Mouse (Mus musculus) megakaryocyte, embryonic 14.5 days (primary cell): ENCODE measurements around the gene Cacna1d.

Experiments used
- FLI1 ChIP-seq: IDR thresholded peaks from 2 replicates; pipeline ENCODE4 v1.6.1; 2012; ENCODE audit warnings: low read length, inconsistent platforms, mixed read lengths
- GATA1 ChIP-seq: IDR thresholded peaks from 3 replicates; pipeline ENCODE4 v1.6.1; 2012; ENCODE audit warnings: mixed read lengths, low read length, inconsistent platforms, borderline replicate concordance

DNA sequence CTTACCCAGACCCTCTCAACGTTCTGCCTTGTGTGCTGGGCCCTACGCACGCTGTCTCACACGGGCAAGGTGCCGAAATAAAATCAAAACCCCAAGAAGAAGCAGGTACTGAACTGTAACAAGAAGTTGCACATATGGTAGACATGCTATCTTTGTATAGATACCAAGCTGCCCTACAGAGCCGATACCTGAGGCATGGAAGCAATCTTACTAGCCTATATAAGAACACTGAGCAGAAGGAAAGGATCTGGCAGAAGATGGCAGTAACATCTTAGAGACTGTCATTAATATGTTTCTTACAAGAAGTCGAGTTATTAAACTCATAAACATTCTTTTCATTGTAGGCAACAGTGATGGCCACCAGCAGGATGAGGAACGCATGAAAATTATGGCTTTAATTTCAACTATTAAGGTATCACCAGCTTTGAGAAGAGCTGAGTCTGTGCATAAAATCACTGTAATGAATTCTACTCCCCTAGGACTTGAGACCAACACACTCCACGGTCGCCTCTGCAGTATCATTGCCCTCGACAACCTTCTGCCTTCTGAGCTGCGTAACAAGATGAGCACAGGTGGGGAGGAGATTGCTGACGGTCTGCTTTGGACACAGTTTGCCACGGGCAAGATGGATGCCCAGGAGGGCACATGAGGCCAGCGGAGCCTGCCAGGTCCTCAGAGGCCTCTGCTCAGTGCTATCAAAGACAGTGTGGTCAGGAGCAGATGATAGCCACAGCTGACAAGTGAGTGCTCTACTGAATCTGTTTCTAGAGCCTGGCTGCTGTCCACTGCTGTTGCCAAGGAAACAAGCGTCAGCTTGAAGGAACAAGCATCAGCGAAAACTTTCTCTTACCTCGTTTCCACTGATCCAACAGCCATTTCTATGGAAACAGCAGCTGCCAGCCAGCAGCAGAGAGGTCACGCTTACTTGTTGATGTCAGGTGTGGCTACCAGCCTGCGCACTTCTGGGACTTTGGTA is 327.2 kb downstream of the Cacna1d start:
- TF ChIP-seq GATA1 (no peak), FLI1 (no peak)
